Mouse (Mus musculus): ENCODE data around the gene Odc1. TPM values are rescaled to one million over a fixed set of nuclear protein-coding genes. Genes with fewer than 3 reads are reported as not detected.

The Odc1 gene
- total RNA-seq (2014; rRNA removed) (193 and 214 TPM in 2 replicates), polyA plus RNA-seq (2015; fragmentation: Nextera tagmentation; extraction: Ambion mirVana) (119 and 122 TPM in 2 replicates)

DNA sequence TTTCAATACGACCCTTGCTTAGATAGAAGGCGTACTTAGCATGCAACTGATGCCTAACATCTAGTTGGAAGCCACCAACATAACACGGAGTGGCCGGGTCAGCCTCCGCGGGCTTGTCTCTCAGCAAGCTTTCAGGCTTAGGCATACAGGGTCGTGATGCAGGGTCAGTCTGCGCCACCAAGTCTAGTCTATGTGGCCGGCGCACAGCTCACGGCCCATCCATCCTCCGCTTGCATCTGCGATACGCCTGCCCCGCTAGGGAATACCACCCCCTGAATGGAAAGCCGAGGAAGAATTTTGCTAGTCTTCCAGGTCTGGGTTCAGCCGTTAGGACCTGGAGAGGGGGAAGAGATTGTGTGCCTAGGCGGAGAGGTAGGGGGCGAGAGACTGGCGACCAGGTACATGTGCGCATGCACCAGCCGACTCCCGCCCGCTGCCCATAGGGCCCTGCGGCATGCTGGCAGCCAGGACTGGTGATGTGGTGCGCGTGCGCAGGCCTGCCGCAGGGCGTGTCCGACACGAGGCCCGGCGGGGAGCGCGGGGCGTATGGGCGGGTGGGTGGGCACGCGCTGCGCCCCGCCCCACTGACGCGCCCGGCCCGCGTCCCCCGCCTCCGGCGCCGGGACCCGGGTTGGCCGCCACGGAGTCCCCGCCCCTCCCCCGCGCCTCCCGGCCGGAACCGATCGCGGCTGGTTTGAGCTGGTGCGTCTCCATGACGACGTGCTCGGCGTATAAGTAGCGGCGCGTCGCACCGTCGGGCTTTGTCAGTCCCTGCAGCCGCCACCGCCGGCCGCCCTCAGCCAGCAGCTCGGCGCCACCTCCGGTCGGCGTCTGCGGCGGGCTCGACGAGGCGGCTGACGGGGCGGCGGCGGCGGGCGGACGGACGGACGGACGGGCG is at the start of gene Odc1:
TSS of gene Odc1 (plus strand) at position 586 of the 898 bp plus-strand sequence.
- DNase-seq (ENCODE audit: low spot score) (peak; percentile 99), ATAC-seq (peak; percentile 98)
- Histone ChIP-seq H3K27ac (peak within 1 kb of the TSS; percentile 92), H3K9ac (replicated peaks; ENCODE audit: low read length) (peak within 1 kb of the TSS; percentile 88), H3K4me1 (ENCODE audit: insufficient read depth, low read length) (peaks cover 9% of the 10 kb centered on the region; the same call in 1 of the 2 replicates), H3K4me2 (ENCODE audit: low read depth, low read length) (peak within 1 kb of the TSS; percentile 75), H3K9me3 (ENCODE audit: low read length) (no peaks in the 10 kb centered on the region), H3K36me3 (ENCODE audit: insufficient read depth, low read length) (peaks cover 10% of the 10 kb centered on the region; the same call in 1 of the 2 replicates), H3K4me3 (ENCODE audit: low read length) (peak within 1 kb of the TSS; percentile 93), H3K27me3 (ENCODE audit: insufficient read depth, low read length) (no peaks in the 10 kb centered on the region)
- WGBS: under 1% methylated on average over 62 of the region's 98 CpGs
- peak; percentile 63 for TF ChIP-seq CTCF (IDR thresholded peaks at IDR 0.05; ENCODE audit: low read depth)

DNA sequence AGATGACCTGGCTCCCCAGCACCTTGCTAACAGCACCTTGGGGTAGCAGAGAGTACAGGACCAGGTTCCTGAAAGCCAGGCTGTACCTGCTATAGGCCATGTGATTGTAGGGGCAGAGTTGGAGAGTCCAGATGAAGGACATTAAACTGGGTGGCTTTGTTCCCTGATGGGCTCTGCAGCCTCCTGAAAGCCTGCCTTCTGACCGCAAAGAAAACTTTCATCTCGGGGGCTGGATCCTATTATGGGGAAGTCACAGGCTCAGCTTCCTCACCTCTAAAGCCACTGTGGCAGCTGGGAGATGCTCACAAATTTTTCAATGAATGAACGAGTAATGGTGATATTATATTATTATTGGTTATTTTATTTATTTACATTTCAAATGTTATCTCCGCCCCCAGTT is 49.8 kb upstream of the Odc1 start:
- WGBS: 71% methylated on average over 4 of the region's 4 CpGs
- no peak for DNase-seq (ENCODE audit: low spot score)
- Histone ChIP-seq H3K4me1 (ENCODE audit: insufficient read depth, low read length) (0 out of 2 replicates have a peak, but pooled peaks cover 7% of the 10 kb centered on the region), H3K9ac (replicated peaks; ENCODE audit: low read length) (no peak overlapping the region), H3K36me3 (ENCODE audit: insufficient read depth, low read length) (no peaks in the 10 kb centered on the region), H3K4me3 (ENCODE audit: low read length) (no peak overlapping the region), H3K4me2 (ENCODE audit: low read depth, low read length) (no peak overlapping the region), H3K9me3 (ENCODE audit: low read length) (no peaks in the 10 kb centered on the region), H3K27ac (no peak overlapping the region), H3K27me3 (ENCODE audit: insufficient read depth, low read length) (no peaks in the 10 kb centered on the region)
- TF ChIP-seq CTCF (IDR thresholded peaks at IDR 0.05; ENCODE audit: low read depth): no peak
- no peak for ATAC-seq

DNA sequence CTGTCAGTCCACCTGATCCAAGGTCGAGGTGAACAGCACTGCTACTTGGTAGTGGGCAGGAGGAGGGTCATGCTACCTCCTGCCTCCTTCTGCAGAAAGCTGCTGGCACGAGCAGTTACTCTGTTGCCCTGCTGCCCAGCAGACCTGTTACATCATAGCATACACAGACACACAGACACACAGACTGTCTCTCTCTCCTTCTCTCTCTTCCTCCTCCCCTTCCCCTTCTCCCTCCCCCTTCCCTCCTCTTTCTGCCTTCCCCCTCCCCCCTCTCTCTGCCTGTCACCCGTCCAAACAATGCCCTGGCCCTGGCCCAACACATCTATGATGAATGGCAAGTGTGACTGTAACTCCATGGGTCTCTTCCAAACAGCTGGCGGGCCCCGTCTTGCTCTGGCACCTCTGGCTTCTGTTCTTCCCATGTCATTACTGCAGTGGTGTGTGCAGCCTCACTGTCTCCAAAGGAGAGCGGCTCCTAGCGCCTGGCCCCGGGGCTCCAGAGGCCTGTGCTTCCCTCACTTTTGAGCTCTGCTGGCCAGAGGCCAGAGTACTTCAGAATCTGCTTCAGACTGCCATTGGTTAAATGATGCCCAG is 48.6 kb upstream of the Odc1 start:
- 8% methylated on average over 8 of the region's 8 CpGs for WGBS
- H3K4me2 ChIP-seq (ENCODE audit: low read depth, low read length): no peak overlapping the region
- ATAC-seq (peak; percentile 78), DNase-seq (ENCODE audit: low spot score) (peak; percentile 53)
- no peak overlapping the region for H3K4me3 ChIP-seq (ENCODE audit: low read length)
- no peak overlapping the region for H3K27ac ChIP-seq
- no peaks in the 10 kb centered on the region for H3K9me3 ChIP-seq (ENCODE audit: low read length)
- TF ChIP-seq CTCF (IDR thresholded peaks at IDR 0.05; ENCODE audit: low read depth): no peak
- no peaks in the 10 kb centered on the region for H3K27me3 ChIP-seq (ENCODE audit: insufficient read depth, low read length)
- H3K9ac ChIP-seq (replicated peaks; ENCODE audit: low read length): no peak overlapping the region
- H3K36me3 ChIP-seq (ENCODE audit: insufficient read depth, low read length): no peaks in the 10 kb centered on the region
- H3K4me1 ChIP-seq (ENCODE audit: insufficient read depth, low read length): 0 out of 2 replicates have a peak, but pooled peaks cover 7% of the 10 kb centered on the region

- no peak overlapping the region for H3K4me3 ChIP-seq (ENCODE audit: low read length)
- no peaks in the 10 kb centered on the region for H3K27me3 ChIP-seq (ENCODE audit: insufficient read depth, low read length)
- H3K4me1 ChIP-seq (ENCODE audit: insufficient read depth, low read length): no peaks in the 10 kb centered on the region
- DNase-seq (ENCODE audit: low spot score) (no peak), ATAC-seq (no peak)
- TF ChIP-seq CTCF (IDR thresholded peaks at IDR 0.05; ENCODE audit: low read depth): no peak
- WGBS: 34% methylated on average over 2 of the region's 2 CpGs
- H3K9ac ChIP-seq (replicated peaks; ENCODE audit: low read length): no peak overlapping the region
- H3K36me3 ChIP-seq (ENCODE audit: insufficient read depth, low read length): no peaks in the 10 kb centered on the region
- H3K9me3 ChIP-seq (ENCODE audit: low read length): no peaks in the 10 kb centered on the region
- no peak overlapping the region for H3K27ac ChIP-seq
- no peak overlapping the region for H3K4me2 ChIP-seq (ENCODE audit: low read depth, low read length)
Measured at GRCm38 (mm10) chr12:17505620-17506074, 38.9 kb upstream of the Odc1 start.

DNA sequence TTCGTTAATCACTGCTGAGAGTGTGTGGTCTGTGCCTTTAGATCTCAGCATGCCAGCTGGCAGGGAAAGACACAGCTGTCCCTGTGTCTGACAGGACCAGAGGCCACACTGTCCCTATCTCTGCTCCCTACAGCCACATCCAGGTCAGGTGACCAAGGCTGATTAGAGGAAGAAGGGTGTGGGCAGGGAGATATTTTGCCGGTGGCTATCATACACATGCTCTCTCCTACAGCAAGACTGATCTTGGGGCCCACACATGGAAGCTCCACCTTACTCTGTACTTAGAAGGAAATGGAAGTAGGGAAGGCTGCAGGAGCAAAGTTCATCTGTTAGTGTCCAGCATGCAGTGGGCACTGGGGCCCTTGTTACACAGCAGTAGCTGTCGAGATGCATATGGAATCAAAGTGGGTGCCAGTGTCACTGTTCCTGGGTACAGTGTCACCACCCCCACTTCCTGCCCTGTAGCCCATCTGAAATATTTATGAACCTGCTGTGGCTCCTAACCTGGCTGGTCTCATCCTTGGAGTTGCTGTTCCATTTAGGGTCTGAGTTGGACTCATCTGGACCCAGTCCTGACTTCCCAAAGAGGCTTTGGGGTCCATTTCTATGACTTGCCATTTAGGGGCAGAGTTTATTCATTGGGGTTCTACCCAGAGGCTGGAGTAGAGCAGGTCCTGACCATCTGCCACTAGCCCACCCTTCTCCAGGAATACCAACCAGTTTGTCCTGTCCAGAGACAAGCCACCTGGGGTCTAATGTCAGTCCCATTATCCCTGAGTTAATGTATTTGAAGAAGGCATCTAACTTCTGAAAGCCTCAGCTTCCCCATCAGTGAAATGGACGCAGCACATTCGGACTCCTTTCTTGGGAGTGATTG is 38.2 kb upstream of the Odc1 start:
- no peak overlapping the region for H3K4me2 ChIP-seq (ENCODE audit: low read depth, low read length)
- WGBS: 63% methylated on average over 5 of the region's 5 CpGs
- no peaks in the 10 kb centered on the region for H3K4me1 ChIP-seq (ENCODE audit: insufficient read depth, low read length)
- H3K9ac ChIP-seq (replicated peaks; ENCODE audit: low read length): no peak overlapping the region
- no peaks in the 10 kb centered on the region for H3K9me3 ChIP-seq (ENCODE audit: low read length)
- DNase-seq (ENCODE audit: low spot score): no peak
- no peak for ATAC-seq
- no peak overlapping the region for H3K27ac ChIP-seq
- no peak overlapping the region for H3K4me3 ChIP-seq (ENCODE audit: low read length)
- no peaks in the 10 kb centered on the region for H3K36me3 ChIP-seq (ENCODE audit: insufficient read depth, low read length)
- H3K27me3 ChIP-seq (ENCODE audit: insufficient read depth, low read length): no peaks in the 10 kb centered on the region
- no peak for TF ChIP-seq CTCF (IDR thresholded peaks at IDR 0.05; ENCODE audit: low read depth)

DNA sequence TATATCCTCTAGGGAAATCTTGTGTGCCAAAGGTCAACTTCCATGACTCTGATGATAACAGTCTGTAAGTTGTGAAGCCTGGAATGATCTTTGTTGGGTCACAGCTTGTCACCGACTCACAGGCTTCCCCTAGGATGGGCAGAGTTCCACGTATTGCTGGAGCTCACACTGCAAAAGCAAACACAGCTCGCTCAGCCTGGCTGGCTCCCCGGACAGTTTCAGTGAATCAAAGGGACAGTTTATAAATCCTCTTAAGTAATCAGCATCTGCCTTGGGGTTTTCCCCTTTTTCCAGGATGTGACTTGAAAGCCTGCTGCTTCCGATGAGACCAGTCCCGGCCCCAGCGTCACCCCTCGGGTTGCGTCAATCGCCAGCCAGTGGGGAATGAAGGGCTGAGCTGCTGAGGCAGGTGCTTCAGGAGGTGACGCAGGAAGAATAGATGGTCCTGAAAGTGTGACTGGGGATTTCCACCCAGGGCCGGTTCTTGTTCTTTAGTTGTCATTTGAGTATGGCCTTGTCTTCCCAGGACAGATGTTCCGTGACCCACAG is 37.5 kb upstream of the Odc1 start:
- WGBS: 66% methylated on average over 13 of the region's 13 CpGs
- DNase-seq (ENCODE audit: low spot score) (peak; percentile 32), ATAC-seq (no peak)
- no peak for TF ChIP-seq CTCF (IDR thresholded peaks at IDR 0.05; ENCODE audit: low read depth)
- H3K4me3 ChIP-seq (ENCODE audit: low read length): no peak overlapping the region
- H3K9me3 ChIP-seq (ENCODE audit: low read length): no peaks in the 10 kb centered on the region
- no peak overlapping the region for H3K9ac ChIP-seq (replicated peaks; ENCODE audit: low read length)
- no peak overlapping the region for H3K4me2 ChIP-seq (ENCODE audit: low read depth, low read length)
- no peaks in the 10 kb centered on the region for H3K27me3 ChIP-seq (ENCODE audit: insufficient read depth, low read length)
- H3K36me3 ChIP-seq (ENCODE audit: insufficient read depth, low read length): no peaks in the 10 kb centered on the region
- no peaks in the 10 kb centered on the region for H3K4me1 ChIP-seq (ENCODE audit: insufficient read depth, low read length)
- no peak overlapping the region for H3K27ac ChIP-seq
